Mouse (Mus musculus) midbrain, embryonic 11.5 days (tissue): ENCODE measurements at regions not wholly inside any gene's neighbourhood (a gene's known extent, or its start where the extent isn't known, plus 50 kb on each side); places are given as distances from the start of the nearest gene placed in this dataset. TPM values are rescaled to one million over a fixed set of nuclear protein-coding genes. Genes with fewer than 3 reads are reported as not detected.

Experiments used
- ATAC-seq: fragments of 200-750 bp; cut with Nextera tagmentation; 2 replicates; pipeline ENCODE4 v1.8.0; 2017; ENCODE audit warnings: moderate TSS enrichment, moderate library complexity; ENCODE audit not compliant: low FRiP score
- DNase-seq: peaks from one replicate; pipeline ENCODE4 v3.0.0; 2015; ENCODE audit warnings: low spot score; ENCODE audit errors: missing footprints
- H3K27ac ChIP-seq: fragments of 300-500 bp; sonication (generic); 2 replicates; pipeline ENCODE4 v1.5.1; 2014; ENCODE audit warnings: low read depth, low read length
- H3K27me3 ChIP-seq: fragments of 300-500 bp; sonication (generic); 2 replicates; pipeline ENCODE4 v1.6.1; 2014; ENCODE audit warnings: mild to moderate bottlenecking, low read length, moderate library complexity, mixed read lengths; ENCODE audit not compliant: control insufficient read depth, insufficient read depth
- H3K36me3 ChIP-seq: fragments of 300-500 bp; sonication (generic); 2 replicates; pipeline ENCODE4 v1.6.1; 2014; ENCODE audit warnings: mild to moderate bottlenecking, low read length, moderate library complexity, mixed read lengths; ENCODE audit not compliant: control insufficient read depth, insufficient read depth
- H3K4me1 ChIP-seq: fragments of 300-500 bp; sonication (generic); 2 replicates; pipeline ENCODE4 v1.6.1; 2014; ENCODE audit warnings: low read length; ENCODE audit not compliant: control insufficient read depth, insufficient read depth
- H3K4me2 ChIP-seq: fragments of 300-500 bp; sonication (generic); 2 replicates; pipeline ENCODE4 v1.6.1; 2014; ENCODE audit warnings: mild to moderate bottlenecking, moderate library complexity
- H3K4me3 ChIP-seq: fragments of 300-500 bp; sonication (generic); 2 replicates; pipeline ENCODE4 v1.5.1; 2014; ENCODE audit warnings: low read depth, low read length
- H3K9ac ChIP-seq: fragments of 300-500 bp; sonication (generic); 2 replicates; pipeline ENCODE4 v1.6.1; 2014; ENCODE audit warnings: low read length
- H3K9me3 ChIP-seq: fragments of 300-500 bp; sonication (generic); 2 replicates; pipeline ENCODE4 v1.6.1; 2016; ENCODE audit warnings: low read length; ENCODE audit not compliant: control insufficient read depth
- WGBS: fragments of 180-500 bp; shearing (Covaris S2); extraction: QIAGEN DNeasy Blood & Tissue Kit; methylation state at CpG from one replicate; pipeline ENCODE4 v1.1.7; 2014; 5-methylcytosine and 5-hydroxymethylcytosine counted together
- microRNA-seq: library from miRNA; unstranded; fragments of <30 nt; microRNA quantifications from one replicate; pipeline ENCODE4, GENCODE M21; 2017

DNA sequence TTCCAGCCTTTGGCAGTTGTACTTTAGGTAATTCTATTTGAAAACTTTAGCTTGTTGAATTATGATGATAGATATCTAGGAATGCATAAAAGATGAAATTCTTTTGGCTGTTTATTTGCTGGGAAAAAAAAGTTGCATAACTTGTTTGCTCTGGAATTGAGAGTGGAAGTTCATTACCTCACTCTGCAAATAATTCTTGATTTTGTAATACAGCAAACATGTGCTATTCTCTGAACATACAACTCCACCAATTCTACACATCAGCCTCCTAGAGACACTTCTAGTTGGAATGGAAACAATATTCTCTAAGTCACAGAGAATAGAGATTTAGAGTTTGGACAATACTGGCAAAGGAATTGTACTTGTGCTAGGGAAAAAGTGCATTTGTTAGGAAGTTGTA lies 829.3 kb upstream of the Flrt2 start:
- ATAC-seq, result no peak
- no peaks in the 10 kb centered on the region for H3K27me3 ChIP-seq

DNA sequence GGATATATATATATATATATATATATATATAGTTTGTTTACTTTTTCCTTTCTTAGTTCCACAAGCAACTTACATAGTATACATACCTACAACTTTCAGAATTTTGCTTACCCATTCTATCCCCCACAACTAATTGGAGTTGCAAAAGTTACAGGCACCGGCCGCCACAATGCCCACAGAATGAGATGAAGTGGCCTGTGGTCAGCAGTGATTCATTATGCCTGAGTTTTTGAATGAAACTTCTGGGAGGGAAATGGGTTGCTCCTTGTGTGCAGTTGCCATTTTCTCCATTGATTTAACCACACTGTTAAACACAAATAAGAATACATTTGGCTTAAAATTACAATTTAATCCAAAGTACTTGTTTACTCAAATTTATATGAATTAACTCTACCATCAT lies 781.2 kb upstream of the Flrt2 start:
- H3K27me3 ChIP-seq, result no peaks in the 10 kb centered on the region
- H3K4me1 ChIP-seq, result no peaks in the 10 kb centered on the region
- H3K4me3 ChIP-seq, result no peak overlapping the region
- no peaks in the 10 kb centered on the region for H3K9me3 ChIP-seq
- DNase-seq, result no peak
- WGBS, result 92% methylated on average over 2 of the region's 2 CpGs
- no peak for ATAC-seq
- H3K36me3 ChIP-seq, result no peaks in the 10 kb centered on the region
- no peak overlapping the region for H3K4me2 ChIP-seq
- H3K27ac ChIP-seq, result no peak overlapping the region
- no peak overlapping the region for H3K9ac ChIP-seq

More for the DNA sequence above, 829.3 kb upstream of the Flrt2 start:
- H3K36me3 ChIP-seq, result no peaks in the 10 kb centered on the region
- H3K4me1 ChIP-seq, result no peaks in the 10 kb centered on the region
- H3K4me2 ChIP-seq, result no peak overlapping the region
- H3K9me3 ChIP-seq, result no peaks in the 10 kb centered on the region
- H3K9ac ChIP-seq, result no peak overlapping the region
- H3K4me3 ChIP-seq, result no peak overlapping the region
- no peak overlapping the region for H3K27ac ChIP-seq
- DNase-seq, result no peak

DNA sequence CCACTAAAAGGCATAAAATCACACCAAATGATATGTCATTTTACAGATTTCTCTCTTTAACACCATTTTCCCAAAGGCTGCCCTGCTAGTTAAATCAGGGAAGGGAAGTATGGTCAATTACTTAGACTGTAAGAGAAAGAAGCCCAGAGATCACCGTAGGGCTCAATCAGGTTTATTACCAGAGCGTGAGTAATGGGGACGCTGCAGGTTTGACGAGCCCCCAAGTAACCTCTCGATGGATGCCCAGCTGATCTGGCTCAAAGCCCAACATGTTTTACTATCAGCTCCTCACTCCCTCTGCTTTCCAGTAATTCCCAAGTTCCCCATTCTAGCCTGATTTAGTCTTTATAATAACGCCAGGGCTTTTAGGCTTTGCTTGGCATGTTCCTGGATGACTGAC lies 749.0 kb upstream of the Flrt2 start:
- 96% methylated on average over 6 of the region's 6 CpGs for WGBS

More for the DNA sequence above, 749.0 kb upstream of the Flrt2 start:
- H3K4me1 ChIP-seq, result no peaks in the 10 kb centered on the region
- H3K4me3 ChIP-seq, result no peak overlapping the region
- no peaks in the 10 kb centered on the region for H3K27me3 ChIP-seq
- H3K27ac ChIP-seq, result no peak overlapping the region
- H3K4me2 ChIP-seq, result no peak overlapping the region
- no peaks in the 10 kb centered on the region for H3K9me3 ChIP-seq
- DNase-seq (no peak), ATAC-seq (no peak)
- no peaks in the 10 kb centered on the region for H3K36me3 ChIP-seq
- no peak overlapping the region for H3K9ac ChIP-seq

Small RNA genes lying in the stretch of these regions (microRNA-seq; reads per million reads assigned to microRNA genes)
- gene Mir8099-2, result not detected
